Mouse (Mus musculus) myocyte (in vitro differentiated cells): Measurements from ENCODE around the gene Zan. TPM values are rescaled to one million over a fixed set of nuclear protein-coding genes. Genes with fewer than 3 reads are reported as not detected.

ENCODE experiments used
- H3K27me3 ChIP-seq: one replicate; pipeline ENCODE4 v1.6.1; 2011; ENCODE audit not compliant: control insufficient read depth, insufficient read depth, insufficient read length
- H3K36me3 ChIP-seq: one replicate; pipeline ENCODE4 v1.6.1; 2011; ENCODE audit not compliant: control insufficient read depth, insufficient read depth
- H3K4me2 ChIP-seq: one replicate; pipeline ENCODE4 v1.6.1; 2011; ENCODE audit warnings: low read depth, control low read depth
- H3K4me3 ChIP-seq: one replicate; pipeline ENCODE4 v1.5.1; 2011; ENCODE audit warnings: mild to moderate bottlenecking, control low read depth, moderate library complexity
- H3K79me2 ChIP-seq: one replicate; pipeline ENCODE4 v1.6.1; 2011; ENCODE audit not compliant: control insufficient read depth, insufficient read depth
- H3ac ChIP-seq: one replicate; pipeline ENCODE4 v1.6.1; 2011; ENCODE audit not compliant: control insufficient read depth, insufficient read length
- CEBPB ChIP-seq: IDR thresholded peaks from 2 replicates; pipeline ENCODE4 v1.6.1; 2011; ENCODE audit warnings: mild to moderate bottlenecking, moderate library complexity; ENCODE audit not compliant: poor library complexity, insufficient read depth, severe bottlenecking
- E2F4 ChIP-seq: IDR thresholded peaks from one replicate; pipeline ENCODE4 v1.6.1; 2011; ENCODE audit warnings: mild to moderate bottlenecking, control low read depth, moderate library complexity; ENCODE audit not compliant: insufficient read depth
- MAX ChIP-seq: IDR thresholded peaks from one replicate; pipeline ENCODE4 v1.6.1; 2011; ENCODE audit warnings: low read depth, mild to moderate bottlenecking, control low read depth
- MYOD1 ChIP-seq, 3 experiments: IDR thresholded peaks; one replicate each; pipeline ENCODE4 v1.6.1; 2011; ENCODE audit warnings: control low read depth in 2 of 3, low read depth in 2 of 3, mild to moderate bottlenecking in 2 of 3, moderate library complexity in 1 of 3; ENCODE audit not compliant: insufficient read length in 2 of 3, control insufficient read depth in 1 of 3
- MYOG ChIP-seq, 3 experiments: IDR thresholded peaks; one replicate each; pipeline ENCODE4 v1.6.1; 2011; ENCODE audit warnings: control low read depth in 2 of 3, low read depth in 2 of 3, mild to moderate bottlenecking in 2 of 3; ENCODE audit not compliant: insufficient read length in 2 of 3, control insufficient read depth in 1 of 3, insufficient read depth in 1 of 3
- POLR2A ChIP-seq: IDR thresholded peaks from one replicate; pipeline ENCODE4 v1.6.1; 2011; ENCODE audit warnings: low read depth, mild to moderate bottlenecking, control low read depth, moderate library complexity; ENCODE audit not compliant: insufficient read length
- POLR2AphosphoS2 ChIP-seq: IDR thresholded peaks from one replicate; pipeline ENCODE4 v1.6.1; 2011; ENCODE audit warnings: low read depth, control low read depth; ENCODE audit not compliant: insufficient read length
- REST ChIP-seq: IDR thresholded peaks from one replicate; pipeline ENCODE4 v1.6.1; 2011; ENCODE audit warnings: mild to moderate bottlenecking, control low read depth, moderate library complexity; ENCODE audit not compliant: insufficient read depth, insufficient read length
- SRF ChIP-seq: IDR thresholded peaks from one replicate; pipeline ENCODE4 v1.6.1; 2011; ENCODE audit warnings: low read depth; ENCODE audit not compliant: control insufficient read depth, insufficient read length
- TCF12 ChIP-seq: IDR thresholded peaks from one replicate; pipeline ENCODE4 v1.6.1; 2011; ENCODE audit warnings: mild to moderate bottlenecking, control low read depth; ENCODE audit not compliant: poor library complexity, insufficient read depth, severe bottlenecking
- TCF3 ChIP-seq: IDR thresholded peaks from one replicate; pipeline ENCODE4 v1.6.1; 2011; ENCODE audit warnings: low read depth, control low read depth; ENCODE audit not compliant: insufficient read length
- USF1 ChIP-seq: IDR thresholded peaks from one replicate; pipeline ENCODE4 v1.6.1; 2011; ENCODE audit warnings: low read depth, mild to moderate bottlenecking, control low read depth, moderate library complexity
- polyA plus RNA-seq: library from polyadenylated mRNA; unstranded; fragments of >200 nt; fragmentation: generic; extraction: Trizol; gene quantifications from one replicate; pipeline ENCODE4 v1.2.1, GENCODE M21; 2012; ENCODE audit warnings: missing spikeins

The Zan gene
- polyA plus RNA-seq, 1 experiment: 0.01 TPM

GRCm38 (mm10) chr5:137358382-137358781 is 118.5 kb downstream of the Zan start:
- no peaks in the 10 kb centered on the region for H3K79me2 ChIP-seq
- H3K27me3 ChIP-seq: no peaks in the 10 kb centered on the region
- H3K36me3 ChIP-seq: peaks cover 5% of the 10 kb centered on the region
- H3ac ChIP-seq: no peak overlapping the region
- H3K4me2 ChIP-seq: no peak overlapping the region
- H3K4me3 ChIP-seq: no peak overlapping the region
- no peak for TF ChIP-seq POLR2A
- TF ChIP-seq TCF12: no peak
- TF ChIP-seq POLR2AphosphoS2: no peak
- TF ChIP-seq MYOG (IDR thresholded peaks at IDR 0.05; ENCODE audit: control insufficient read depth in 1 of 3, insufficient read depth in 1 of 3, insufficient read length in 2 of 3, low read depth in 2 of 3): no peak
- no peak for TF ChIP-seq MYOD1 (IDR thresholded peaks at IDR 0.05; ENCODE audit: control insufficient read depth in 1 of 3, insufficient read length in 2 of 3, low read depth in 2 of 3)
- no peak for TF ChIP-seq REST
- no peak for TF ChIP-seq SRF
- no peak for TF ChIP-seq MAX
- no peak for TF ChIP-seq CEBPB
- TF ChIP-seq USF1: no peak
- TF ChIP-seq E2F4: no peak
- no peak for TF ChIP-seq TCF3

DNA sequence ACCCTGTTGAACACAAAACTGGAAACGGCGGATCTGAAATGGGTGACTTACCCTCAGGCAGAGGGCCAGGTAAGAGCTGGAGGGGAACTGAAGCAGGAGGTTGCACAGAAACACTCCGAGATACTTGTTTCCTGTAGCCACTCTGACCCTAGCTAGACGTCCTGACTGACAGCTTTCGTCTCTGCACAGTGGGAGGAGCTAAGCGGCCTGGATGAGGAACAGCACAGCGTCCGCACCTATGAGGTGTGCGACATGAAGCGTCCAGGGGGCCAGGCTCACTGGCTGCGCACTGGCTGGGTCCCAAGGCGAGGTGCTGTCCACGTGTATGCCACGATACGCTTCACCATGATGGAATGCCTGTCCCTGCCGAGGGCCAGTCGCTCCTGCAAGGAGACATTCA is 122.8 kb downstream of the Zan start:
- TF ChIP-seq USF1 (no peak), TCF3 (no peak), MYOG (IDR thresholded peaks at IDR 0.05; ENCODE audit: control insufficient read depth in 1 of 3, insufficient read depth in 1 of 3, insufficient read length in 2 of 3, low read depth in 2 of 3) (no peak)
- Histone ChIP-seq H3K79me2 (peaks cover 12% of the 10 kb centered on the region), H3K36me3 (no peaks in the 10 kb centered on the region), H3K4me3 (no peak overlapping the region), H3K4me2 (no peak overlapping the region), H3ac (no peak overlapping the region), H3K27me3 (no peaks in the 10 kb centered on the region)

GRCm38 (mm10) chr5:137352011-137352975 is 124.6 kb downstream of the Zan start:
- H3K79me2 ChIP-seq: peaks cover 12% of the 10 kb centered on the region
- H3ac ChIP-seq: no peak overlapping the region
- no peaks in the 10 kb centered on the region for H3K27me3 ChIP-seq
- no peak for TF ChIP-seq TCF12
- no peak for TF ChIP-seq TCF3
- no peak for TF ChIP-seq POLR2A
- no peak for TF ChIP-seq CEBPB
- no peak for TF ChIP-seq E2F4
- peak overlapping the region; percentile 64 for H3K4me3 ChIP-seq
- H3K36me3 ChIP-seq: no peaks in the 10 kb centered on the region
- peak overlapping the region; percentile 80 for H3K4me2 ChIP-seq

DNA sequence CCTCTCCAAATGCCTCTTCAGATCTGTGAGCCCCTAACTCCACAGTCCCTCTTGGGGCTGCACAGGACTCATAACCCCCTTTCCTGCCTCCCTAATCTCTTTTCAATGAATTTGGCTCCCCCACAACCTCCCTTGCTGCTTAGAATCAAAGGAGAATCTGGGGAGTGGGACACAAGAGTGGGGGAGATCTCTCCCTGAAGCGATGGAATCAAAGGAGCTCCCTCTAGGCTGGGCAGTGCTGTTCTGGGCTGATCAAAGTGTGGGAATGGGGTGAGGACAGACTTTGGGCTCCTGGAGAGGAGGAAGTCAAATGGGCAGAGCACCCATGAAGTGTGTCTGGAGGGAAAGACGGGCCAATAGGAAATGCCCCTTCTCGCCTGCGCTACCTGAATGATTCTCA is 125.5 kb downstream of the Zan start:
- H3K4me3 ChIP-seq: peak overlapping the region; percentile 64
- peak overlapping the region; percentile 80 for H3K4me2 ChIP-seq
- TF ChIP-seq TCF12: no peak
- TF ChIP-seq MAX: no peak
- H3ac ChIP-seq: no peak overlapping the region
- no peaks in the 10 kb centered on the region for H3K36me3 ChIP-seq
- H3K79me2 ChIP-seq: peaks cover 12% of the 10 kb centered on the region
- H3K27me3 ChIP-seq: no peaks in the 10 kb centered on the region

GRCm38 (mm10) chr5:137351058-137351380 is 125.8 kb downstream of the Zan start:
- Histone ChIP-seq H3K79me2 (peaks cover 12% of the 10 kb centered on the region), H3ac (peak overlapping the region; percentile 10), H3K4me2 (peak overlapping the region; percentile 80), H3K36me3 (no peaks in the 10 kb centered on the region), H3K4me3 (peak overlapping the region; percentile 64), H3K27me3 (no peaks in the 10 kb centered on the region)
- TF ChIP-seq TCF12 (no peak), E2F4 (no peak), MAX (no peak), TCF3 (no peak), SRF (no peak), MYOD1 (IDR thresholded peaks at IDR 0.05; ENCODE audit: control insufficient read depth in 1 of 3, insufficient read length in 2 of 3, low read depth in 2 of 3) (no peak), POLR2AphosphoS2 (no peak), CEBPB (no peak)
